Mouse (Mus musculus): ENCODE results near the gene Gfy.

- TF ChIP-seq EP300 (IDR thresholded peaks at IDR 0.05; ENCODE audit: low read depth) (no peak), CTCF (IDR thresholded peaks at IDR 0.05; ENCODE audit: low read depth) (no peak)
Measured at GRCm38 (mm10) chr7:45228548-45228947, 49.2 kb upstream of the Gfy start.

All from heart, postnatal 0 days (tissue).